Mouse (Mus musculus) embryonic facial prominence, embryonic 10.5 days (tissue): ENCODE results near the gene Spef2. TPM values are rescaled to one million over a fixed set of nuclear protein-coding genes. Genes with fewer than 3 reads are reported as not detected.
"Not testable (repeated sequence)": the region's sequence is repeated elsewhere in the genome, so short reads cannot be mapped to it uniquely, and the experiment has no call there.

Experiments used
- DNase-seq: peaks from one replicate; pipeline ENCODE4 v3.0.0-alpha.2; 2017; ENCODE audit warnings: low spot score
- H3K27ac ChIP-seq: fragments of 300-500 bp; sonication (generic); replicated peaks from 2 replicates; pipeline ENCODE4 v1.5.1; 2016; ENCODE audit warnings: mild to moderate bottlenecking
- H3K27me3 ChIP-seq: fragments of 300-500 bp; sonication (generic); replicated peaks from 2 replicates; pipeline ENCODE4 v1.6.1; 2016; ENCODE audit warnings: low read depth, mild to moderate bottlenecking; ENCODE audit not compliant: poor library complexity, severe bottlenecking
- H3K36me3 ChIP-seq: fragments of 300-500 bp; sonication (generic); replicated peaks from 2 replicates; pipeline ENCODE4 v1.6.1; 2016; ENCODE audit warnings: mild to moderate bottlenecking, moderate library complexity
- H3K4me1 ChIP-seq: fragments of 300-500 bp; sonication (generic); 2 replicates; pipeline ENCODE4 v1.6.1; 2016
- H3K4me3 ChIP-seq: fragments of 300-500 bp; sonication (generic); 2 replicates; pipeline ENCODE4 v1.5.1; 2016; ENCODE audit warnings: mild to moderate bottlenecking, moderate library complexity
- H3K9me3 ChIP-seq: fragments of 300-500 bp; sonication (generic); 2 replicates; pipeline ENCODE4 v1.6.1; 2016; ENCODE audit warnings: mild to moderate bottlenecking
- WGBS: fragments of 180-500 bp; shearing (Covaris S2); methylation state at CpG from one replicate; pipeline ENCODE4 v1.1.7; 2016; 5-methylcytosine and 5-hydroxymethylcytosine counted together
- polyA plus RNA-seq: library from polyadenylated mRNA; unstranded; fragments of >200 nt; fragmentation: Nextera tagmentation; extraction: Ambion mirVana; gene quantifications from 2 replicates; pipeline ENCODE4 v1.2.1, GENCODE M21; 2016

The Spef2 gene
- 0.27 and 0.41 TPM in 2 replicates for polyA plus RNA-seq

GRCm38 (mm10) chr15:9748359-9749102 is at the start of gene Spef2:
Spef2 (minus strand) TSS chr15:9748868.
- Histone ChIP-seq H3K4me1 (peaks cover 6% of the 10 kb centered on the region), H3K9me3 (no peaks in the 10 kb centered on the region), H3K27ac (no peak within 1 kb of the TSS), H3K4me3 (peak within 1 kb of the TSS; percentile 50), H3K27me3 (no peaks in the 10 kb centered on the region), H3K36me3 (no peaks in the 10 kb centered on the region)
- 26% methylated on average over 16 of the region's 16 CpGs for WGBS
- DNase-seq = peak; percentile 79

- Histone ChIP-seq H3K9me3 (no peaks in the 10 kb centered on the region), H3K36me3 (no peaks in the 10 kb centered on the region), H3K27ac (no peak overlapping the region), H3K4me1 (no peaks in the 10 kb centered on the region), H3K4me3 (no peak overlapping the region), H3K27me3 (no peaks in the 10 kb centered on the region)
- WGBS = 94% methylated on average over 3 of the region's 3 CpGs
- no peak for DNase-seq
Observed at GRCm38 (mm10) chr15:9794131-9794530, 45.5 kb upstream of the Spef2 start.

- H3K9me3 ChIP-seq = no peaks in the 10 kb centered on the region
- WGBS = 47% methylated on average over 3 of the region's 3 CpGs
- no peak for DNase-seq
- no peaks in the 10 kb centered on the region for H3K27me3 ChIP-seq
- no peaks in the 10 kb centered on the region for H3K4me1 ChIP-seq
- no peak overlapping the region for H3K4me3 ChIP-seq
- no peak overlapping the region for H3K27ac ChIP-seq
- no peaks in the 10 kb centered on the region for H3K36me3 ChIP-seq
Observed at GRCm38 (mm10) chr15:9788245-9789030, 39.8 kb upstream of the Spef2 start.

- not testable (repeated sequence) for H3K4me3 ChIP-seq, H3K27me3 ChIP-seq, H3K36me3 ChIP-seq, H3K27ac ChIP-seq, H3K4me1 ChIP-seq, DNase-seq, H3K9me3 ChIP-seq
- 93% methylated on average over 6 of the region's 6 CpGs for WGBS
Observed at GRCm38 (mm10) chr15:9774222-9775142, 25.8 kb upstream of the Spef2 start.

GRCm38 (mm10) chr15:9768184-9768918 is 19.7 kb upstream of the Spef2 start:
- no peak for DNase-seq
- Histone ChIP-seq H3K4me1 (no peaks in the 10 kb centered on the region), H3K9me3 (no peaks in the 10 kb centered on the region), H3K27me3 (no peaks in the 10 kb centered on the region), H3K36me3 (no peaks in the 10 kb centered on the region), H3K27ac (no peak overlapping the region), H3K4me3 (no peak overlapping the region)
- WGBS = 74% methylated on average over 4 of the region's 4 CpGs

GRCm38 (mm10) chr15:9767034-9767433 is 18.4 kb upstream of the Spef2 start:
- Histone ChIP-seq H3K27me3 (no peaks in the 10 kb centered on the region), H3K36me3 (no peaks in the 10 kb centered on the region), H3K27ac (no peak overlapping the region), H3K9me3 (no peaks in the 10 kb centered on the region), H3K4me3 (no peak overlapping the region), H3K4me1 (no peaks in the 10 kb centered on the region)
- DNase-seq = no peak

GRCm38 (mm10) chr15:9750966-9751365 is 2.3 kb upstream of the Spef2 start:
- WGBS = 93% methylated on average over 3 of the region's 3 CpGs
- peaks cover 6% of the 10 kb centered on the region for H3K4me1 ChIP-seq
- no peaks in the 10 kb centered on the region for H3K36me3 ChIP-seq

GRCm38 (mm10) chr15:9747410-9748104 is 1.1 kb downstream of the Spef2 start:
- no peak for DNase-seq
- peaks cover 6% of the 10 kb centered on the region for H3K4me1 ChIP-seq
- no peaks in the 10 kb centered on the region for H3K27me3 ChIP-seq
- WGBS = 60% methylated on average over 5 of the region's 5 CpGs
- H3K36me3 ChIP-seq = no peaks in the 10 kb centered on the region
- no peak overlapping the region for H3K4me3 ChIP-seq
- no peak overlapping the region for H3K27ac ChIP-seq
- H3K9me3 ChIP-seq = no peaks in the 10 kb centered on the region

More at GRCm38 (mm10) chr15:9750966-9751365, 2.3 kb upstream of the Spef2 start:
- DNase-seq = no peak
- no peaks in the 10 kb centered on the region for H3K27me3 ChIP-seq
- no peak overlapping the region for H3K4me3 ChIP-seq
- no peaks in the 10 kb centered on the region for H3K9me3 ChIP-seq
- H3K27ac ChIP-seq = no peak overlapping the region

GRCm38 (mm10) chr15:9742172-9742571 is 6.5 kb downstream of the Spef2 start:
- no peak for DNase-seq
- Histone ChIP-seq H3K4me3 (no peak overlapping the region), H3K36me3 (no peaks in the 10 kb centered on the region), H3K4me1 (no peaks in the 10 kb centered on the region), H3K9me3 (peaks cover 4% of the 10 kb centered on the region; the same call in 1 of the 2 replicates), H3K27ac (no peak overlapping the region), H3K27me3 (no peaks in the 10 kb centered on the region)
- WGBS = 90% methylated on average over 3 of the region's 3 CpGs

- no peak overlapping the region for H3K27ac ChIP-seq
- no peaks in the 10 kb centered on the region for H3K36me3 ChIP-seq
- H3K4me1 ChIP-seq = no peaks in the 10 kb centered on the region
- H3K9me3 ChIP-seq = no peaks in the 10 kb centered on the region
- no peaks in the 10 kb centered on the region for H3K27me3 ChIP-seq
- no peak for DNase-seq
- no peak overlapping the region for H3K4me3 ChIP-seq
- WGBS = 90% methylated on average over 7 of the region's 7 CpGs
Observed at GRCm38 (mm10) chr15:9714574-9715458, 33.9 kb downstream of the Spef2 start.

GRCm38 (mm10) chr15:9713707-9714106 is 35.0 kb downstream of the Spef2 start:
- DNase-seq = no peak
- H3K27me3 ChIP-seq = no peaks in the 10 kb centered on the region
- no peaks in the 10 kb centered on the region for H3K4me1 ChIP-seq
- no peak overlapping the region for H3K4me3 ChIP-seq
- no peaks in the 10 kb centered on the region for H3K9me3 ChIP-seq
- WGBS = 86% methylated on average over 3 of the region's 3 CpGs
- H3K36me3 ChIP-seq = no peaks in the 10 kb centered on the region
- no peak overlapping the region for H3K27ac ChIP-seq
